Mouse (Mus musculus): ENCODE data around the gene Sept7.

DNA sequence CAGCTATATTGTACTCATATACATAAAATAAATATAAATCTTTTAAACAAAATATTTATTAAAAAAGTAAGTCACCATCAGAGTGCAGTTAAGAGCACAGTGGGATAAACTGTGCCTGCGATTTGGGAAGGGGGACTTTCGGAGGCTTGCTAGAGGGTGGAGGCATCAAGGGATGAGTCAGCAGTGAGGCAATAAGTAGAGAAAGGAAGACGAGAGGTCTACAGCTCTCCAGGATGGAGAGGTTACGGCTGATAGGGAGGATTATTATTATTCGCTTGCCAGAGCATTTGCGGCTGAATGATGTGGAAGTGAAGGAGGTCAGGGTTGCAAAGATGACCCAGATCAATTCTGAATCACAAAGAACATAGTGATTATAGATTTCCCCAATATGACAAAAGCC lies 22.5 kb upstream of the Sept7 start:
- no peak for TF ChIP-seq POLR2A (IDR thresholded peaks at IDR 0.05; ENCODE audit: low read depth, low read length)
- no peak for TF ChIP-seq CTCF (IDR thresholded peaks at IDR 0.05; ENCODE audit: extremely low read depth, insufficient read length, insufficient replicate concordance, low read depth, low read length)

Data from small intestine, adult 2 months (tissue).